Mouse (Mus musculus) cerebellum, adult 2 months (tissue): ENCODE data around the gene Pdia5. TPM values are rescaled to one million over a fixed set of nuclear protein-coding genes. Genes with fewer than 3 reads are reported as not detected.
A peak's percentile ranks its signal among the peaks of the same experiment; 100 is the strongest.

Experiments used
- DNase-seq, 2 experiments: peaks; one replicate each; pipeline ENCODE4 v3.0.0; 2021
- H3K27ac ChIP-seq: fragments of 200-500 bp; 2 replicates; pipeline ENCODE4 v1.5.1; 2012; ENCODE audit warnings: low read length, control low read depth, inconsistent platforms; ENCODE audit not compliant: insufficient read depth
- H3K27me3 ChIP-seq: fragments of 200-500 bp; 2 replicates; pipeline ENCODE4 v1.6.1; 2012; ENCODE audit warnings: inconsistent platforms, mild to moderate bottlenecking, low read length, moderate library complexity; ENCODE audit not compliant: control insufficient read depth, insufficient read depth
- H3K4me1 ChIP-seq: fragments of 200-500 bp; 2 replicates; pipeline ENCODE4 v1.6.1; 2011; ENCODE audit warnings: low read length; ENCODE audit not compliant: control insufficient read depth, insufficient read depth
- H3K4me3 ChIP-seq: fragments of 200-500 bp; replicated peaks from 2 replicates; pipeline ENCODE3; 2011; ENCODE audit warnings: mild to moderate bottlenecking, low read depth, low read length, control low read depth; ENCODE audit not compliant: insufficient read depth
- CTCF ChIP-seq: fragments of 200-500 bp; IDR thresholded peaks from 2 replicates; pipeline ENCODE4 v1.5.1; 2011; ENCODE audit warnings: low read depth, mild to moderate bottlenecking, control low read depth, low read length, moderate library complexity, borderline replicate concordance; ENCODE audit not compliant: insufficient read depth
- POLR2A ChIP-seq: fragments of 200-500 bp; IDR thresholded peaks from 2 replicates; pipeline ENCODE4 v1.6.1; 2011; ENCODE audit warnings: low read length, control low read depth, borderline replicate concordance; ENCODE audit not compliant: insufficient read depth
- WGBS: fragments of 180-500 bp; shearing (Covaris S2); methylation state at CpG from one replicate; pipeline ENCODE4 v1.1.7; 2018; 5-methylcytosine and 5-hydroxymethylcytosine counted together
- polyA plus RNA-seq: library from polyadenylated mRNA; depleted of rRNA; stranded (reverse); fragments of >200 nt; gene quantifications from 2 replicates; pipeline ENCODE4 v1.2.3, GENCODE M21; 2012

The Pdia5 gene
- polyA plus RNA-seq, 1 experiment, result 3.4 TPM

DNA sequence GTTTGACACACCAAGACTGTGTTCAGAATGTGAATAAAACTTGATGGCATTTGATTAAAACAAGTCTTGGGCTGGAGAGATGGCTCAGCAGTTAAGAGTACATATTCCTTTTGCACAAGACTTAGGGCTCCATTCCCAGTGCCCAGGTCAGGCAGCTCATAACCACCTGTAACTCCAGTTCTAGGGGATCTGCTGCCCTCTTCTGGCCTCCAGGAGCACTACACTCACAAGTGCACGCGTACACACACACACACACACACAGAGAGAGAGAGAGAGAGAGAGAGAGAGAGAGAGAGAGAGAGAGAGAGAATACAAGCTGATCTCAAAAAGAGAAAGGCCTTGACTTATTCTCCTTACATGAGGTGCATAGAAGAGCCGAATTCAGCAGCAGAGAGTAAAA, 9.7 kb upstream of the Pdia5 start:
- Histone ChIP-seq H3K27me3 (no peaks in the 10 kb centered on the region), H3K27ac (no peak overlapping the region), H3K4me1 (no peaks in the 10 kb centered on the region; the same call in 1 of the 2 replicates), H3K4me3 (no peak overlapping the region)
- no peak for DNase-seq
- 95% methylated on average over 3 of the region's 3 CpGs for WGBS
- TF ChIP-seq POLR2A (no peak), CTCF (no peak)

GRCm38 (mm10) chr16:35489793-35490192, 880 bp downstream of the Pdia5 start:
- Histone ChIP-seq H3K4me1 (peaks cover 9% of the 10 kb centered on the region), H3K4me3 (peak overlapping the region; percentile 65), H3K27ac (no peak overlapping the region), H3K27me3 (no peaks in the 10 kb centered on the region)
- TF ChIP-seq POLR2A, result no peak
- DNase-seq, result no peak
- WGBS, result 23% methylated on average over 10 of the region's 10 CpGs

- WGBS, result 71% methylated on average over 10 of the region's 10 CpGs
- no peak for DNase-seq
- Histone ChIP-seq H3K4me3 (no peak overlapping the region), H3K27me3 (no peaks in the 10 kb centered on the region), H3K27ac (no peak overlapping the region), H3K4me1 (peaks cover 9% of the 10 kb centered on the region)
- TF ChIP-seq POLR2A, result no peak
- no peak for TF ChIP-seq CTCF
Measured at GRCm38 (mm10) chr16:35489066-35489718, 1.5 kb downstream of the Pdia5 start.

- Histone ChIP-seq H3K27ac (no peak overlapping the region), H3K4me3 (no peak overlapping the region), H3K27me3 (no peaks in the 10 kb centered on the region), H3K4me1 (peaks cover 9% of the 10 kb centered on the region)
- no peak for TF ChIP-seq POLR2A
- TF ChIP-seq CTCF, result no peak
- DNase-seq, result no peak
- WGBS, result 97% methylated on average over 4 of the region's 4 CpGs
Measured at GRCm38 (mm10) chr16:35487776-35488175, 2.9 kb downstream of the Pdia5 start.

GRCm38 (mm10) chr16:35487056-35487455, 3.6 kb downstream of the Pdia5 start:
- no peaks in the 10 kb centered on the region for H3K27me3 ChIP-seq
- DNase-seq, result no peak
- TF ChIP-seq CTCF, result no peak
- TF ChIP-seq POLR2A, result no peak
- no peak overlapping the region for H3K27ac ChIP-seq
- H3K4me3 ChIP-seq, result no peak overlapping the region
- 78% methylated on average over 4 of the region's 4 CpGs for WGBS
- peaks cover 9% of the 10 kb centered on the region for H3K4me1 ChIP-seq

- no peak for TF ChIP-seq CTCF
- TF ChIP-seq POLR2A, result no peak
- H3K27me3 ChIP-seq, result no peaks in the 10 kb centered on the region
- 51% methylated on average over 9 of the region's 9 CpGs for WGBS
- no peak for DNase-seq
- H3K27ac ChIP-seq, result no peak overlapping the region
- no peak overlapping the region for H3K4me3 ChIP-seq
- H3K4me1 ChIP-seq, result peaks cover 9% of the 10 kb centered on the region
Measured at GRCm38 (mm10) chr16:35485711-35486110, 5.0 kb downstream of the Pdia5 start.

DNA sequence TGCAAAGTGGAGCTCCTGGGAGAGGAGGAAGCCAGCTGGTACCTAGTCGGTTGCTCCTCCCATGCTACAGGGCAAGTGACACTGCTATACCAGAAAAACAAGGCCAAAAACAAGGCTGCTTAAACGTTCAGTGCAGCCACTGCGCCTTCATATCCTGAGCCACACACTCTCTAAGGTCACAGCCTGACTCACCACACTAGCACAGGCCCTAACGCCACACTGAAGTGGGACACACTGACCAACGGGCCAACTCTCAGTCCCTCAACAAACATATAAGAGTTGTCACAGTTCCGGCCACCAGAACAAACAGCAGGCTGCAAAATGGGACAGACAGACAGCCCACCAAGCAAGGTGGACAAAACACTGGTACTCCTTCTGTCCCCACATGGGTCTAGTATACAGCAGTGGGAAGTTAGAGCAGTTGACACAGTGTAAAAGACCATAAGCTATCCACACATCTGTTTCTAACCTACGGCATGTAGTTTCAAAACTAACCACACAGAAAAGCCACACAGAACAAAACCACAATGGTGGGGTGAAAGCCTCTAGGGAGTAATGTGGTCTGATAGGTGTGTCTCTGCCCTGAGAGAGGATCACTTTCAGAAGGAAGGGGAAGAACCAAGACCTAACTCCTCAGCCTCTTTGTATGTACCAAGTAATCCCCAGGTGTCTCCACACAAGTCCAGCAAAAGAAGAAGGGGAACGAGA, 6.0 kb downstream of the Pdia5 start:
- WGBS, result 87% methylated on average over 8 of the region's 8 CpGs
- no peak for DNase-seq
- H3K27me3 ChIP-seq, result no peaks in the 10 kb centered on the region
- no peak for TF ChIP-seq CTCF
- TF ChIP-seq POLR2A, result no peak
- H3K27ac ChIP-seq, result no peak overlapping the region
- peaks cover 10% of the 10 kb centered on the region for H3K4me1 ChIP-seq
- H3K4me3 ChIP-seq, result no peak overlapping the region

DNA sequence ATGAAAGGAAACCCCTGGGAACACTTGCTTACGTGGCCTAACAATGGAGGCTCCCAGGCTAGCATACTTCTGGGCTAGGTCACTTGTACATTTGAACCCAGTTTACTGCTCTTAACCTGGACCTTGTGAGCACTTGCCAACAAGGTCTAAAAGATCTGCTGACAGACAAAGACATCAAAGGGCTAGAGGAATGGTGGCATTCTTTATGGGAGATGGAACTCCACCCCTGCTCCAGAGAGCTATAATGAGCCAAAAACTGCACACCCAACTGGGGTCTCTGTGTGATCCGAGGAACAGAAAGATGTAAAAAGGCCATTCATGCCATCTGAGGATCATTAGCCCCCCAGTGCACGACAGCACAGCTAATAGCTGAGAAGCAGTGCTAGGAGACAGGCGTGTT, 6.6 kb downstream of the Pdia5 start:
- no peak for TF ChIP-seq POLR2A
- no peak for TF ChIP-seq CTCF
- WGBS, result 84% methylated on average over 4 of the region's 4 CpGs
- Histone ChIP-seq H3K4me3 (no peak overlapping the region), H3K27ac (no peak overlapping the region), H3K27me3 (no peaks in the 10 kb centered on the region), H3K4me1 (peaks cover 12% of the 10 kb centered on the region)
- no peak for DNase-seq
